Mouse (Mus musculus) spleen, adult 2 months (tissue): ENCODE measurements around the gene Tbcd. TPM values are rescaled to one million over a fixed set of nuclear protein-coding genes. Genes with fewer than 3 reads are reported as not detected.

Experiments used
- DNase-seq, 2 experiments: peaks; one replicate each; pipeline versions ENCODE4 v3.0.0 to v3.0.0-alpha.2; 2012 to 2021; ENCODE audit warnings: low spot score in 2 of 2, low read depth in 1 of 2
- H3K27ac ChIP-seq: fragments of 200-500 bp; 2 replicates; pipeline ENCODE4 v1.5.1; 2012; ENCODE audit warnings: low read length, inconsistent platforms; ENCODE audit not compliant: insufficient read depth
- H3K27me3 ChIP-seq: fragments of 200-500 bp; 2 replicates; pipeline ENCODE4 v1.6.1; 2012; ENCODE audit warnings: mild to moderate bottlenecking, moderate library complexity, low read length, inconsistent platforms; ENCODE audit not compliant: control insufficient read depth, insufficient read depth
- H3K36me3 ChIP-seq: fragments of 200-500 bp; 2 replicates; pipeline ENCODE4 v1.6.1; 2012; ENCODE audit warnings: mild to moderate bottlenecking, low read length, inconsistent platforms; ENCODE audit not compliant: control insufficient read depth, insufficient read depth
- H3K4me1 ChIP-seq: fragments of 200-500 bp; 2 replicates; pipeline ENCODE4 v1.6.1; 2011; ENCODE audit warnings: inconsistent platforms; ENCODE audit not compliant: control insufficient read depth, insufficient read depth, insufficient read length
- H3K4me3 ChIP-seq: fragments of 200-500 bp; 2 replicates; pipeline ENCODE4 v1.5.1; 2011; ENCODE audit warnings: mild to moderate bottlenecking, inconsistent platforms; ENCODE audit not compliant: insufficient read depth, insufficient read length; ENCODE audit errors: extremely low read depth
- CTCF ChIP-seq: fragments of 200-500 bp; IDR thresholded peaks from 2 replicates; pipeline ENCODE4 v1.5.1; 2011; ENCODE audit warnings: mild to moderate bottlenecking, inconsistent platforms; ENCODE audit not compliant: insufficient read depth, insufficient read length, insufficient replicate concordance; ENCODE audit errors: extremely low read depth
- POLR2A ChIP-seq: fragments of 200-500 bp; IDR thresholded peaks from 2 replicates; pipeline ENCODE4 v1.6.1; 2011; ENCODE audit warnings: low read depth, low read length, inconsistent platforms
- WGBS: fragments of 180-500 bp; shearing (Covaris S2); methylation state at CpG from one replicate; pipeline ENCODE4 v1.1.7; 2018; 5-methylcytosine and 5-hydroxymethylcytosine counted together
- polyA plus RNA-seq: library from polyadenylated mRNA; depleted of rRNA; stranded (reverse); fragments of >200 nt; gene quantifications from 2 replicates; pipeline ENCODE4 v1.2.3, GENCODE M21; 2012

Tbcd gene
- polyA plus RNA-seq, 1 experiment = 38.0 TPM

DNA sequence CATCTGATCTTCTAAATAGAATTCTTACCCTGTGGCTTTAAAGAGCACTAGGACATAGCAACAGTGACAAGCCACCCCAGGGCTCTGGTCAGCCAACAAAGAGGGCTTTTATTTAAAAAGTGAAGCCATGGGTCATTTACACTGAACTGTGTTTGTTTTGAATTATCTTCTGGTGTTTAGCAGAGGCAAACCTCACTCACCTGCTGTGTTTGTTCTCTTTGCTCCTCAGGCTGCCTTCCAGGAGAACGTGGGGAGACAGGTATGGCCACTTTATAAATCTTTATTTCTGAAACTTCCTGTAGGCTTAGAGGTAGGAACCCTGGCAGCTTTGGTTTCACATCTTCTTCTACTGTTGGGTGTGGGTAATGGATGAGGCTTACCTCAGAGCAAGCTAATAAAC is 105.0 kb downstream of the Tbcd start:
- Histone ChIP-seq H3K27ac (no peak overlapping the region), H3K4me3 (no peak overlapping the region), H3K36me3 (no peaks in the 10 kb centered on the region; the same call in 1 of the 2 replicates), H3K4me1 (peaks cover 17% of the 10 kb centered on the region; the same call in 1 of the 2 replicates), H3K27me3 (no peaks in the 10 kb centered on the region)
- no peak for TF ChIP-seq POLR2A
- TF ChIP-seq CTCF = no peak
- DNase-seq = no peak
- WGBS = 78% methylated on average over 1 of the region's 1 CpGs

DNA sequence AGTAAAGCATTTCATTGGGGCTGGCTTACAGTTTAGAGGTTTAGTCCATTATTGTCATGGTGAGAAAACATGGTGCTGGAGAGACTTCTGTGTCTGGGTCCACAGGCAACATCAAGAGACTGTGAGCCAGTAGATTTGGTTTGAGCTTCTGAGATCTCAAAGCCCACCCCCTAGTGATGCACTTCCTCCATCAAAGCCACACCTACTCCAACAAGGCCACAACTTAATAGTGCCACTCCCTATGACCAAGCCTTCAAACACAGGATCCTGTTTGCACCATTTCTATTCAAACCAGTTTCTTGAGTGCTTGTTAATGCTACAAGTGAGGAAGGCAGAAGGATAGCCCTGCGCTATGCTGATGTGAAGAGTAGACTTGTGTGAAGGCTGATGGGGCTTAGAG is 106.2 kb downstream of the Tbcd start:
- Histone ChIP-seq H3K27ac (no peak overlapping the region), H3K4me3 (no peak overlapping the region), H3K27me3 (no peaks in the 10 kb centered on the region), H3K4me1 (peaks cover 13% of the 10 kb centered on the region; the same call in 1 of the 2 replicates), H3K36me3 (no peaks in the 10 kb centered on the region; the same call in 1 of the 2 replicates)
- WGBS = 100% methylated on average over 1 of the region's 1 CpGs
- no peak for DNase-seq
- no peak for TF ChIP-seq POLR2A

DNA sequence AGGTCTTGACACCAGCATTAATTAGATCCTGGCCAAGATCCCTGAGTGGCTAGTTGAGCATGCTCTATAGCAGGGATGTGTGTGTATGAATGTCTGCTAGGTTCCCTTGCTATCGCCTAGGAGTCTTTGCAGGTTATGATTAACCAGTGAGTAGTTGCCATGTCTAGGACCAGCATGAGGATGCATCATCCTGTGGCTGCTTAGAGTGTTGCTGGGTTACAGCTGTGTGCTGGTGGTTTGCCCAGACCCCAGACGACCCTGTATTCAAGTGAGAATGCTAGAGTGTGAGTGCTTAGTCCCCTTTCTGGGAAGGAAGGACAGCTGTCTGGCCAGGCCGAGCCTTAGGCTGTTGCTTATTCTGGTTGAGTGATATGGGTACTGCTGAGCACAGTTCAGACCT is 106.8 kb downstream of the Tbcd start:
- no peaks in the 10 kb centered on the region; the same call in 1 of the 2 replicates for H3K36me3 ChIP-seq
- H3K27me3 ChIP-seq = no peaks in the 10 kb centered on the region
- TF ChIP-seq POLR2A (no peak), CTCF (no peak)
- 69% methylated on average over 3 of the region's 3 CpGs for WGBS
- no peak overlapping the region for H3K4me3 ChIP-seq
- 0 out of 2 replicates have a peak overlapping the region, but pooled peaks have one; percentile 18 for H3K27ac ChIP-seq
- DNase-seq = no peak
- H3K4me1 ChIP-seq = peaks cover 13% of the 10 kb centered on the region; the same call in 1 of the 2 replicates

DNA sequence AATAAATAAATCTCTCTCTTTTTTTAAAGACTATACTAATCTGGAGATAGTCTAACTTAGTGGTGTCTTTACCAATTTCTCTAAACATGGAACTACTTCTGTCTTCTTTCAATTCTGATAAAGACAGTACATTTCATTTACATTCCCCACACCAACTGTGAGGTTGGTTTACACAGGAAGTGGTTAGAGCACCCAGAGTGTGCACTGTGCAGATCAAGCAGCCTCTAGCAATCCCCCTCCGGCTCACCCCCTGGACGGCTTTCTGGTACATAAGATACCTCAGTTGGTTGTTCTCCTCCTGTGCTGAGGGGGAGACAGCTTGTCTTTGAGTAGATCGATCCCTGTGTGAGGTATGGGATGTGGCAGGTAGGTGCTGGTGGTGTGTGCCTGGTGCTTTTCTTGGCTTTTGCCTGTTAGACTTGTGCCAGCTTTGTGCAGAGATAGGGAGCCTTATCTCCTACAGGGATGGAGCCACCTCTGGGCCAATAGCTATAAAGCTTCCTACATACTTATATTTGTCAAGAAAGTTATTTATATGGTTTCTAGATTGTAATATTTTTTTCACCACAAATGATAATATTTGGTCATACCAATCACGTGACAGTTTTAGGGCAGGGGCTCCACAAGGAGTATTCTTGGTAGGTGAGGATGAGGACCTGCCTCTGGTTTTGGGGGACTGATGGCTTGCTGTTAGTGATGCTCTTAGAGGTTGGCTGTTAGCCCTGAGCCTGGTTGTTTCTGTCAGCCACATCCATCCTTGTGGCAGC is 108.0 kb downstream of the Tbcd start:
- no peaks in the 10 kb centered on the region for H3K27me3 ChIP-seq
- WGBS = 16% methylated on average over 4 of the region's 4 CpGs
- DNase-seq = peak; percentile 36 to 42
- no peak for TF ChIP-seq POLR2A
- TF ChIP-seq CTCF = no peak
- no peaks in the 10 kb centered on the region; the same call in 1 of the 2 replicates for H3K36me3 ChIP-seq
- peaks cover 13% of the 10 kb centered on the region; the same call in 1 of the 2 replicates for H3K4me1 ChIP-seq
- peak overlapping the region; percentile 55; the same call in 1 of the 2 replicates for H3K27ac ChIP-seq
- no peak overlapping the region for H3K4me3 ChIP-seq

DNA sequence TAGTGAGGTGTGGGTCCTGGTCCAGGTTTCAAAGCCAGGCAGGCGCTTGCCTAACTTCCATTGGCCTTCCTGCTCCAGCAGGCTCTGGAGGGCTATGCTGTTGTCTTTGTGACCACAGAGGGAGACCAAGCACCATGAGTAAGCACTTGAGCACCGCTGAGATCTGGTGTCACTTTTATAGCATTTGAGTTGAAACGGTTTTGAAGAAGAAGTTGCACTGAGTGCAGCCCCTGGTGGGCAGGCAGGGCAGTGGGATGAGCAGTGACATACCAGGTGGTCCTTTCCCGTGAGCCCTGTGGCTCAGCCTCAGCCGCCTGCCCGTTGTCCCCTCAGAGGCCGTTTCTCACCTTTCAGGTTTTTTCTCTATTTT is 108.5 kb downstream of the Tbcd start:
- H3K27ac ChIP-seq = no peak overlapping the region
- WGBS = 33% methylated on average over 7 of the region's 7 CpGs
- peaks cover 13% of the 10 kb centered on the region; the same call in 1 of the 2 replicates for H3K4me1 ChIP-seq
- no peaks in the 10 kb centered on the region for H3K27me3 ChIP-seq
- TF ChIP-seq POLR2A (no peak), CTCF (no peak)
- H3K4me3 ChIP-seq = no peak overlapping the region
- DNase-seq = no peak
- no peaks in the 10 kb centered on the region; the same call in 1 of the 2 replicates for H3K36me3 ChIP-seq

DNA sequence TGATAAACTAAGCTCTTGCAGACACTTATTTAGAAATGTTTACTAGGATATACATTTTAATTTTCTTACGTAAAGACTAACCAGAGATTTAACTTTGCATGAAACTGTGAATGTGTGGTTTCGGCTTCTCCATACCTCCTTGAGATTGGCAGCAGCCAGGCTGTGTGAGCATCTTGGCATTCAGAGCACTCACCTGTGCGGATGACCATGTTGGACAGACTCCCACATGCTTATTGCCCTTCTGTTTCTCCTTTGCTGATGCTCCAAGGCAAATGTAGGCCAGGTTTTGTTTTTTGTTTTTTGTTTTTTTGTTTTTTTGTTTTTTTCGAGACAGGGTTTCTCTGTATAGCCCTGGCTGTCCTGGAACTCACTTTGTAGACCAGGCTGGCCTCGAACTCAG is 111.6 kb downstream of the Tbcd start:
- WGBS = 92% methylated on average over 5 of the region's 5 CpGs
- H3K4me3 ChIP-seq = no peak overlapping the region
- no peaks in the 10 kb centered on the region; the same call in 1 of the 2 replicates for H3K36me3 ChIP-seq
- H3K27me3 ChIP-seq = no peaks in the 10 kb centered on the region
- no peak for DNase-seq
- H3K27ac ChIP-seq = no peak overlapping the region
- TF ChIP-seq CTCF = no peak
- TF ChIP-seq POLR2A = no peak
- H3K4me1 ChIP-seq = peaks cover 13% of the 10 kb centered on the region; the same call in 1 of the 2 replicates

DNA sequence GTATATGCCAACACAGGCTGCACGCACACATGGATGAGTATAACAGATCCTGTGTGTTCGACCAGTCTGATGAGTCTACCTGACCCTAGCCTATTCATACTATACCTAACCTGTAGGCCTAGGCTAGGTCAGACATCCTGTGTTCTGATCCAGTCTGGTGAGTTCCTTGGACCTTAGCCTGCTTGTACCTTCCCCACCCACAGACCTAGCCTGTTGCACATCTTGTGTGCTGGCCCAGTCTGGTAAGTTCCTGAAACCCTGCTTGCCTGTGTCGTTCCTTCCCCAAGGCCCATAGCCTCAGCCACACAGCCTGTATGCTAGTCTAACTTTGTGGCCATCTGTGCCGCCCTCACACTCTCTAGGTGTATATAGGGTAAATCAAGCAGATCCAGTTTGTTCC is 112.5 kb downstream of the Tbcd start:
- H3K4me3 ChIP-seq = no peak overlapping the region
- no peak for DNase-seq
- no peaks in the 10 kb centered on the region for H3K27me3 ChIP-seq
- WGBS = 95% methylated on average over 4 of the region's 4 CpGs
- no peak overlapping the region for H3K27ac ChIP-seq
- H3K4me1 ChIP-seq = peaks cover 7% of the 10 kb centered on the region; the same call in 1 of the 2 replicates
- TF ChIP-seq POLR2A = no peak
- no peak for TF ChIP-seq CTCF
- H3K36me3 ChIP-seq = no peaks in the 10 kb centered on the region; the same call in 1 of the 2 replicates
